Mouse (Mus musculus) cerebellum, adult 11 months (tissue): ENCODE data around the gene Cog1.

Source experiments
- DNase-seq: peaks from one replicate; pipeline ENCODE4 v3.0.0; 2022

The Cog1 gene

GRCm38 (mm10) chr11:113668857-113669256, 19.9 kb downstream of the Cog1 start:
- DNase-seq, result no peak

DNA sequence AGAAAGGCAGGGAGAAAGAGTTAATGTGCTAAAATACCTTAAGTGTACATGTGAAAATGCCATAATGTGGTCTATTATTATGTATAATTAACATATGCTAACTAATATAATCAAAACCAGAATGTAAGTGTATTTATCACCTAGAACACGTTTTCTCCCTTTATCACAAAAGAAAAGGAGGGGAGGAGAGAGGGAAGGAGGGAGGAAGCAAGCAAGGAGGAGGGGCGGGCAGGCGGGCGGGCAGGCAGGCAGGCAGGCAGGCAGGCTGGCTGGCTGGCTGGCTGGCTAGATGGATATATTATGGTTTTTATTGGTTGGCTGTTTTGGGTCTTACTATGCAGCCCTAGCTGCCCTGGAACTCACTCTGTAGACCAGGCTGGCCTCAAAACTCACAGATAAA, 20.7 kb downstream of the Cog1 start:
- DNase-seq, result no peak

DNA sequence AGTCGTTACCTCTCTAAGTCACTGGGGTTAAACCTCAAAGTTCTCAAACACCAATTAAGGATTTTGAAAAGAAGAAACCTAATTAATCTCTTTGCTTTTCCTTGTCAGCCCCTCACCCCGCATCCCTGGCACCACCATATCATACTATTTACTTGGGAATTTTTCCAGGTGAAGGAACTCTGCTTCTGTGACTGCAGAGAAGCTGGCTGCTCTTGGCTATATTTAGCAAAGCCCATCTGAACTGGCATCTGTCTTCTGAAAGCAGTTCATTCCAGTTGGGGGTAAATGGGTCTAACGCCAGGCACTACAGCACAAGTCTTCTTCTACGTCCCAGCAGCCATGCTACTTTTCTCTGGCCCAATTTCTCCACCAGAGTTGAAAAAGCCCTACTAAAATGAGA, 24.6 kb downstream of the Cog1 start:
- DNase-seq, result no peak

GRCm38 (mm10) chr11:113674595-113674994, 25.6 kb downstream of the Cog1 start:
- no peak for DNase-seq

DNA sequence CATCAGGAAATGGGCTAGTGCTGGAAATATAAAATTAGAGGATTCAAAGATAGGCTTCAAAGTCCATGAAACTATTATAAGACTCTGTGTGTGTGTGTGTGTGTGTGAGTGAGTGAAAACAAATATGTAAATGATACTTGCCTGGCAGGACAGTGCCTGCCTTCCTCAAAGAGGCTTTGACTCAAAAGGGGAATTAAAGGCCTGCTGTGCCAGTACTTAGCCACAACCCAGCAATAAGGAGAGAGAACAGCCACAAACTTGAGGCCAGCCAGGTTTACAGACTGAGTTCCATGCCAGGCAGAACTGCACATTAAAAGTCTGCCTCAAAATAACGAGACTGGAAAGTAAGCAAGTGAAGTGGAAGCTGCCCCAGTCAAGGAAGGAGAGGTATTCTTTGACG, 27.9 kb downstream of the Cog1 start:
- no peak for DNase-seq

DNA sequence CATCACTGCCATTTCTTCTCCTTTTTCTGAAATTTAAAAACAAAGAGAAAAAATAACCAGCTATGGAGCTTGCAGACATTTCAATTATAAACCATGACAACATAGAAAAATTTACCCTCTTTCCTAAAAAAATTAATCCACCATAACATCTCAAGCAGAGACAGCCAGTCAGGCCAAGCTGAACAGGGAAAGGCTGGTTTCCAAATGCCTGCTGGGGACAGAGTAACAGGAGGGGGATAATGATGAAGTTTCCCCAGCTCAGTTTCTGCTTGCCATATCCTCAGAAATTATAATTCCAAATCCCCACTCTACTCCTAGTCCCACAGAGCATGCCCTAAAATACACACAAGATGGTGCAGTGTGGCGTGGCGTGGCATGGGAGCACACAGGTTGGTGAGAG, 28.4 kb downstream of the Cog1 start:
- no peak for DNase-seq

GRCm38 (mm10) chr11:113678373-113678772, 29.4 kb downstream of the Cog1 start:
- no peak for DNase-seq

GRCm38 (mm10) chr11:113680954-113681353, 32.0 kb downstream of the Cog1 start:
- DNase-seq, result no peak

DNA sequence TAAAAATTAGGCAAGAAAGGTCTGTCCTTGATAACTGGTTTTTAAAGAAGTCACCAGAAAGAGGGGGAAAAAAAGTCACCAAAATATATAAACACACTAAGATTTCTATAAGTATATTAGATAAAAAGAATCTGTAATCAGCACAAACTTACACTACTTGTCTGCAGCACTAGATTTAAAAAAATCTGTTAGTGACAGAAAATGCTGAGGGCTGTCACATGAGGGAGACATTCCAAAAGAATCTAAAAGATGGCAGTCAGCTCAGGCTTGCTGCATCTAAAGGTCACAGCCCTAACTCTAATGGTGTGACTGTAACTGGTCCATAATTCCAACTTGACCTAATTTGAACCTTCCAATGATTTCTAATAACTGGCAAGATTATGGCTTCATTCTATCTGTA, 33.0 kb downstream of the Cog1 start:
- no peak for DNase-seq

DNA sequence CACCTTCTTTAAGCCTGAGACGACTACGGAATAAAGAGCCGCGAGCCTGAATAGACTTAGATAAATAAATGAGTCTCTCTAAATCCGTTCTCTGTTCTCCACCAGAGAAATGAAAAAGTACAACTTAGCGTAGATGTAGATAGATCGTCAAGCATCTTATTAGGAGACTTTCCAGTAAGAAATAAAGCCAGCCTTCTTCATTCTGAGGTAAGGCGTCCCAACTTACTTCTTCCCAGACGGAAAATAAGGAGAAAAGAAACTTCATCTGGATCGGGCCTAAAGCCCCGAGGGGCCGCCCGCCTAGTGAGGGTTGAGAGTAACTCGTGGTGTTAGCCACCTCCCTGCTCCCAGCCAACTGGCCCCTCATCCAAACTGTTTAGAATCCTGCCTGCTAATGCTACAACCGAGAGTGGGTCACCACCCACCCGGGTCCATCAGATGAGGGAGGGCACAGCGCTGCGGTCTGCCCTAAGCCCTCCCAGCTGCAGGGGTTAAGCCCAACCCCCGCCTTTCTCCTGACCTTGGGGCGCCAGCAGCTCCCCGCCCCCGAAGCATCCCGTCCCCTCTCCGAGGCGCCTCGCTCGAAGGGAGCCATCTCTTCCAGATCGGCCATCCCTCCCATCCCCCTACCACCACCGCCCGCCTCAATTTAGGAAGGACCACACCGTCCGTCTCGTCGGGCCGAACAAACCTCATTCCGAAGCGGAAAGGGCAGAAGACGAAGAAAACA, 34.1 kb downstream of the Cog1 start:
- no peak for DNase-seq

- DNase-seq, result no peak
These were observed 34.6 kb downstream of the Cog1 start for GRCm38 (mm10) chr11:113683627-113683956.

GRCm38 (mm10) chr11:113683957-113684706, 35.2 kb downstream of the Cog1 start, which contains the start of the genes Fam104a and D11Wsu47e:
Fam104a (minus strand) TSS chr11:113684155.
D11Wsu47e (plus strand) TSS chr11:113684412.
- peak; percentile 95 for DNase-seq

- no peak for DNase-seq
These were observed 35.9 kb downstream of the Cog1 start for GRCm38 (mm10) chr11:113684707-113685426.

DNA sequence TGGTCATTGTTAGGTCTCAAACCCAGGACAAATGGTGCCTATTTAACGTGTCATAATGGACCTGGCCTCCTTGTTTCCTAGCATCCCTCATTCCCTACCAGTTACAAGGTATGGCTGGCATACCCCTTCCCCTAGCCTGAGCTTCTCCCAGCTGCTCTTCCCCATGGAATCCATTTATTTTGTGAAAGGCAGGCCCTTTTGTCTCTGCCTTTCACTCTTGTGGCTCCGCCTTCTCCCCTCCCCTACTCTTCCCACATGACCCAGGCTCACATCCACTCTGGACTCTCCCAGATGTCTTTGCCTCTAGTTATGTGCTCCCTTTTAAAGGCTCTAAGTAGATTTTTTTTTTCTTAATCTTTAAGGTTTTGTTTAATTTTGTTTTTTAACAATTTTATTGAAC, 38.1 kb downstream of the Cog1 start:
- no peak for DNase-seq

DNA sequence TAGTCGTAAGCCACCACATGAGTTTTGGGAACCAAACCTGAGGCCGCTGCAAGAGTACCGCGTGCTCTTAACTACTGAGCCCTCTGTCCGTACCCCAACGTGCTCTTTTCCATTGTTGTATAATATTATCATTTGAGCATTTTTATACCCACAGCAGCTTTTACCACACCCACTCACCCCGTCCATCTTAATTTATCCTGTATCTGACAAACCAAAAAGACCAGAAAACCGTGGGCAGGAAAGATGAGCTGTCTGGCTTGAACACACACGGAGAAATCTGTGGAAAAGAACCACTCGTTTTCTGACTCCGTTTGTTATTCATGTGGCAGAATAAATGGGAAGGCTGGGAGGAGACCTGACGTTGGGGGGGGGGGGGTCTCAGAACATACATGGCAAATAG, 41.5 kb downstream of the Cog1 start:
- DNase-seq, result no peak

GRCm38 (mm10) chr11:113691318-113691717, 42.3 kb downstream of the Cog1 start:
- no peak for DNase-seq

- no peak for DNase-seq
These were observed 42.9 kb downstream of the Cog1 start for GRCm38 (mm10) chr11:113691851-113692250.

DNA sequence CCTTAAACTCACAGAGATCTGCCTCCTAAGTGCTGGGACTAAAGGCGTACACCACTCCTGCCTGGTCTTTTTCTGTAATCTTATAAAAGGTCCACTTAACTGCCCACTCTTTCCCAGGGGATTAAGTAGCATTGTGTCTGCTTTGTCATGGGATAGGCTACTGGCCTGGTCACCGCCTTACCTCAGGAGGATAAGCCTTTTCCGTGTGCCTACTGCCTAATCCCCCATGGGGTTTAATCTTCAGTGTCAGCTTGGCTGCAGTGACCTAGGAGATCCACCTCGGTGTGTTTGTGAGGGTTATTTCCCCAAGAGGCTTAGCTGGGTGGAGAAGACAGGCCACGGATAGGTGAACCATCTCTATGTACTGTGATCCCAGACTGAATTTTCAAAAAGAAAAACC, 48.6 kb downstream of the Cog1 start:
- no peak for DNase-seq

- DNase-seq, result no peak
These were observed 49.1 kb downstream of the Cog1 start for GRCm38 (mm10) chr11:113698013-113698545.

GRCm38 (mm10) chr11:113699643-113700042, 50.7 kb downstream of the Cog1 start:
- DNase-seq, result no peak

DNA sequence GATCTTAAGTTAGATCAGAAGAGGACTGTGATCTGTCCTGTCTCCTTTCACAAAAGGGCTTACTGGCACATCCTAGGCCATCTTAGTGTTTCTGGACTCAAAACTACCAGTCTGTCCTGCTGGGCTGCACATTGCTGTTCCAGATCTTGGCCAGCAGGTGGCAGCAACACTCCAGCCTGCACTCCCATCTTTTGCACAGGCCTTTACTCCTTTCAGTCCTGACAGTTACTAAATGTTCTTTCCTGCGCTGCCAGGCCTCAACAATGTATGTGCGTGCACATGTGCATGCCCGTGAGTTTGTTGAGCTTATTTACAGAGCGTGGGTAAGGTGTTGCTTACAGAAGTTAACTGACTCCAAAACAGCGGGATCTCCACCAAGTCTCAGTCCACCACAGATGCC, 54.8 kb downstream of the Cog1 start:
- DNase-seq, result peak; percentile 71

DNA sequence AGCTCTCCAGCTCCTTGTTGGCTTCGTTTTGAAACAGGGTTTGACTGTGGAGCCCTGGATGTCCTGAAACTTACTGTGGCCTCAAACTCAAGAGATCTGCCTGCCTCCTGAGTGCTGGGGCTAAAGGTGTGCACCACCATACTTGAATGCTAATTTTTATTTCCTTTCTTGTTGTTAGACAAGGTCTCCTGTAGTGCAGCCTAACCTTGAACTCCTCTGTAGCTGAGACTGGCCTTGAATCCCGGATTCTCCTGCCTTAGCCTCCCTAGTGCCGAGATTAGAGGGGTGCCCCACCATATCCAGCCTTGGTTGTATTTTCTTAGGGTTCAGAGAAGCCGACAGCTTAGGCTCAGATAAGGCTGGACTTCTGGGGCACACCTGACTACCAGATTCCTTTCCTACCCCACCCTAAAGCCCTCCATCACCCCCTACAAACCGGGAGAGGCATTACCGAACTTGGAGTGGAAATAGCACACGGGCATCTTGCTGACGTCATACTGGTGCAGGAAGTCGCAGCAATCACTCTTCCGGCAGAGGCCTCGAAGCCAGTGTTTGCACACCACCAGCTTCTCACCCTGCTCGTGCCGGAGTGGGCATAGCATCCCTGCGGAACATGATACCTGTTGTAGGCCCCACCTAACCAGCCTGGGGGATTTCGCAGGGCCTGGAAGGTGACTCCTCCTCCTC, 57.1 kb downstream of the Cog1 start:
- DNase-seq, result no peak

GRCm38 (mm10) chr11:113708629-113709213, 59.8 kb downstream of the Cog1 start:
- no peak for DNase-seq
